Mouse (Mus musculus): Measurements from ENCODE around the gene Tcl1. TPM values are rescaled to one million over a fixed set of nuclear protein-coding genes. Genes with fewer than 3 reads are reported as not detected.
"Not testable (repeated sequence)": the region's sequence is repeated elsewhere in the genome, so short reads cannot be mapped to it uniquely, and the experiment has no call there.

The Tcl1 gene
- polyA plus RNA-seq, 1 experiment from 2014 or later: not detected

- not testable (repeated sequence) for ATAC-seq (ENCODE audit: low FRiP score); H3K27ac ChIP-seq; DNase-seq (ENCODE audit: low spot score); H3K4me3 ChIP-seq (replicated peaks; ENCODE audit: low read length); H3K9me3 ChIP-seq (ENCODE audit: control insufficient read depth, low read length); H3K36me3 ChIP-seq (replicated peaks; ENCODE audit: control insufficient read depth, insufficient read depth); H3K27me3 ChIP-seq (ENCODE audit: control insufficient read depth, insufficient read depth, low read length); H3K9ac ChIP-seq; H3K4me1 ChIP-seq (replicated peaks; ENCODE audit: control insufficient read depth, insufficient read depth, low read length); H3K4me2 ChIP-seq (replicated peaks)
- 93% methylated on average over 6 of the region's 6 CpGs for WGBS
Observed at GRCm38 (mm10) chr12:105190743-105191142, 31.9 kb downstream of the Tcl1 start, which contains the start of gene Tcl1b3. Gene Tcl1b3 (plus strand): TSS chr12:105191043.

- H3K4me3 ChIP-seq (replicated peaks; ENCODE audit: low read length); ATAC-seq (ENCODE audit: low FRiP score); H3K27ac ChIP-seq; H3K4me2 ChIP-seq (replicated peaks); H3K9me3 ChIP-seq (ENCODE audit: control insufficient read depth, low read length); H3K27me3 ChIP-seq (ENCODE audit: control insufficient read depth, insufficient read depth, low read length); H3K36me3 ChIP-seq (replicated peaks; ENCODE audit: control insufficient read depth, insufficient read depth); H3K9ac ChIP-seq; H3K4me1 ChIP-seq (replicated peaks; ENCODE audit: control insufficient read depth, insufficient read depth, low read length); DNase-seq (ENCODE audit: low spot score): not testable (repeated sequence)
- 55% methylated on average over 2 of the region's 2 CpGs for WGBS
Observed at GRCm38 (mm10) chr12:105188980-105189379, 33.6 kb downstream of the Tcl1 start.

- not testable (repeated sequence) for H3K9ac ChIP-seq; H3K4me3 ChIP-seq (replicated peaks; ENCODE audit: low read length); H3K9me3 ChIP-seq (ENCODE audit: control insufficient read depth, low read length); ATAC-seq (ENCODE audit: low FRiP score); H3K4me1 ChIP-seq (replicated peaks; ENCODE audit: control insufficient read depth, insufficient read depth, low read length); DNase-seq (ENCODE audit: low spot score); H3K27me3 ChIP-seq (ENCODE audit: control insufficient read depth, insufficient read depth, low read length); H3K27ac ChIP-seq; H3K36me3 ChIP-seq (replicated peaks; ENCODE audit: control insufficient read depth, insufficient read depth); H3K4me2 ChIP-seq (replicated peaks)
- 74% methylated on average over 4 of the region's 4 CpGs for WGBS
Observed at GRCm38 (mm10) chr12:105181040-105181644, 41.5 kb downstream of the Tcl1 start.

GRCm38 (mm10) chr12:105176044-105176443 is 46.5 kb downstream of the Tcl1 start, which contains the start of gene Tcl1b5:
Gene Tcl1b5 (plus strand): TSS chr12:105176344.
- not testable (repeated sequence) for H3K27ac ChIP-seq; H3K4me2 ChIP-seq (replicated peaks); H3K9me3 ChIP-seq (ENCODE audit: control insufficient read depth, low read length); ATAC-seq (ENCODE audit: low FRiP score); H3K4me3 ChIP-seq (replicated peaks; ENCODE audit: low read length); H3K36me3 ChIP-seq (replicated peaks; ENCODE audit: control insufficient read depth, insufficient read depth); H3K4me1 ChIP-seq (replicated peaks; ENCODE audit: control insufficient read depth, insufficient read depth, low read length); H3K9ac ChIP-seq; H3K27me3 ChIP-seq (ENCODE audit: control insufficient read depth, insufficient read depth, low read length); DNase-seq (ENCODE audit: low spot score)
- 61% methylated on average over 3 of the region's 3 CpGs for WGBS

- WGBS: 23% methylated on average over 2 of the region's 2 CpGs
- H3K27ac ChIP-seq; ATAC-seq (ENCODE audit: low FRiP score); DNase-seq (ENCODE audit: low spot score); H3K9me3 ChIP-seq (ENCODE audit: control insufficient read depth, low read length); H3K4me2 ChIP-seq (replicated peaks); H3K27me3 ChIP-seq (ENCODE audit: control insufficient read depth, insufficient read depth, low read length); H3K4me3 ChIP-seq (replicated peaks; ENCODE audit: low read length); H3K4me1 ChIP-seq (replicated peaks; ENCODE audit: control insufficient read depth, insufficient read depth, low read length); H3K36me3 ChIP-seq (replicated peaks; ENCODE audit: control insufficient read depth, insufficient read depth); H3K9ac ChIP-seq: not testable (repeated sequence)
Observed at GRCm38 (mm10) chr12:105174318-105174717, 48.3 kb downstream of the Tcl1 start.

- 91% methylated on average over 2 of the region's 2 CpGs for WGBS
- H3K27ac ChIP-seq: no peak overlapping the region
- no peaks in the 10 kb centered on the region for H3K9me3 ChIP-seq (ENCODE audit: control insufficient read depth, low read length)
- no peak for DNase-seq (ENCODE audit: low spot score)
- H3K4me2 ChIP-seq (replicated peaks): no peak overlapping the region
- no peak for ATAC-seq (ENCODE audit: low FRiP score)
- no peaks in the 10 kb centered on the region for H3K27me3 ChIP-seq (ENCODE audit: control insufficient read depth, insufficient read depth, low read length)
- no peaks in the 10 kb centered on the region for H3K4me1 ChIP-seq (replicated peaks; ENCODE audit: control insufficient read depth, insufficient read depth, low read length)
- no peak overlapping the region for H3K4me3 ChIP-seq (replicated peaks; ENCODE audit: low read length)
- no peaks in the 10 kb centered on the region for H3K36me3 ChIP-seq (replicated peaks; ENCODE audit: control insufficient read depth, insufficient read depth)
- H3K9ac ChIP-seq: no peak overlapping the region
Observed at GRCm38 (mm10) chr12:105173366-105173765, 49.2 kb downstream of the Tcl1 start.

Other genes with a start within 250 kb of the Tcl1 start
- 0.35 TPM in 2 replicates for gene Syne3, start 213.0 kb downstream of the Tcl1 start, polyA plus RNA-seq (2014; fragmentation: Nextera tagmentation; extraction: Ambion mirVana)
- 183 and 189 TPM in 2 replicates for gene Glrx5, start 190.1 kb downstream of the Tcl1 start, polyA plus RNA-seq (2014; fragmentation: Nextera tagmentation; extraction: Ambion mirVana)
- gene Tcl1b2, start 76.8 kb downstream of the Tcl1 start, polyA plus RNA-seq (2014; fragmentation: Nextera tagmentation; extraction: Ambion mirVana): not detected in 2 replicates
- gene Tcl1b1, start 63.1 kb downstream of the Tcl1 start, polyA plus RNA-seq (2014; fragmentation: Nextera tagmentation; extraction: Ambion mirVana): not detected in 2 replicates
- gene Tcl1b5, start 46.4 kb downstream of the Tcl1 start, polyA plus RNA-seq (2014; fragmentation: Nextera tagmentation; extraction: Ambion mirVana): not detected in 2 replicates
- gene Tcl1b3, start 31.8 kb downstream of the Tcl1 start, polyA plus RNA-seq (2014; fragmentation: Nextera tagmentation; extraction: Ambion mirVana): not detected in 2 replicates
- not detected in 2 replicates for gene Tcl1b4, start 20.8 kb downstream of the Tcl1 start, polyA plus RNA-seq (2014; fragmentation: Nextera tagmentation; extraction: Ambion mirVana)
- gene Tunar, start 111.1 kb upstream of the Tcl1 start, polyA plus RNA-seq (2014; fragmentation: Nextera tagmentation; extraction: Ambion mirVana): 20.3 and 25.9 TPM in 2 replicates
- gene D430019H16Rik, start 231.1 kb upstream of the Tcl1 start, polyA plus RNA-seq (2014; fragmentation: Nextera tagmentation; extraction: Ambion mirVana): 18.8 and 22.2 TPM in 2 replicates

Data from hindbrain, embryonic 14.5 days (tissue).